Mouse (Mus musculus) gastrocnemius, adult 18-20 months (tissue): Measurements from ENCODE around the gene 1700016C15Rik. TPM values are rescaled to one million over a fixed set of nuclear protein-coding genes. Genes with fewer than 3 reads are reported as not detected.

Experiments
- DNase-seq: peaks from one replicate; pipeline ENCODE4 v3.0.0; 2021; ENCODE audit warnings: low spot score
- long read RNA-seq, 2 experiments: library from polyadenylated mRNA; stranded (forward); transcript quantifications; one replicate each; pipeline ENCODE4 v2.0.0; 2021
- total RNA-seq, 2 experiments: library from RNA; stranded (reverse); gene quantifications; 2 replicates each; pipeline ENCODE4 v1.2.3; 2021

1700016C15Rik gene
- under 1 TPM in 1 of 2 experiments, not detected in 1; 0.32 TPM for total RNA-seq
- long read RNA-seq, experiment 1, result 0 reads
- long read RNA-seq, experiment 2, result 0 reads

DNA sequence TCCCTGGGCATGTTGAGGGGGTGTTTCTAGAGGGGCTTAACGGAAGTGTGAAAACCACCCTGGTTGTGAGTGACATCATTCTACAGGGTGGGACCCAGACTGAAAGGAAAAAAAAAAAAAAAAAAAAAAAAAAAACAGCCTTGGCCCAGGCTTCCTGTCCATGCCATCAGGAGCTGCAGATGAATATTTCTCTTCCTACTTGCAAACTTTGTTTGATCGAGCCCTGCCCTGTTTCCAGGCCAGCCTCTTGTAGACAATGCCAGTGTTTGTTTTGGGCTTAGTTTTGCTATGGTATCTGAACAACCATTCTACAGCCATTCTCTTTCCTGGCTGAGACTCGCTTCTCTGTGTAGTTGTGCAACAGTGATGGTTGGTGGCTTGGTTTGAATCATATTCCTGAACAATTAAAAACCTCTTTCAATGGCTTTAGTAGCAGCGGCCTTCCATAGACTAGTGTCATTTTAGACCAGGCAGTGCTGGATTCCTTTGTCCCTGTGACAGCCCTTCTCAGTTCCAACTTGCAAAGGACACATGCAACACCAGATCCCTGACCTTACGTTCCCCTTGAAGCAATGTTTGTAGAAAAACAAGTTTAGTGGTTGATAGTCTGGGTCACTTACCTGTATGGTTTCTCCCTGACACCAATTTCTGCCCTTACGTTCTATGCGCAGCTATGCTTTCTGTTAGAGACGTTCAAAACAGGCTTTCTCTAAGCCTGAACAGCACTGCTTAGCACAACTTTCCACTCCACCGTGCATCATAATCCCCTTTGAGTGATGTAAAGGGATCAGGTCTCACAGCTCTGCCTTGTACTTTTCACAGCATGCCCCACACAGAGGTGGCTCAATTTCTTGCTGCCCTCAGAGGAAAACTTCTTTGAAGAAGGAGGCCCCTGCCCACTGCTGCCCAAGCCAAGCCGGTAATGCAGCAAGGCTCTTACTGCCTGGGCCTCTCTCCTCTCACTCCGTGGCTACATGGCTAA, at the start of gene 1700016C15Rik:
1700016C15Rik (plus strand) TSS at position 772 of the 982 bp plus-strand sequence.
- DNase-seq, result no peak

DNA sequence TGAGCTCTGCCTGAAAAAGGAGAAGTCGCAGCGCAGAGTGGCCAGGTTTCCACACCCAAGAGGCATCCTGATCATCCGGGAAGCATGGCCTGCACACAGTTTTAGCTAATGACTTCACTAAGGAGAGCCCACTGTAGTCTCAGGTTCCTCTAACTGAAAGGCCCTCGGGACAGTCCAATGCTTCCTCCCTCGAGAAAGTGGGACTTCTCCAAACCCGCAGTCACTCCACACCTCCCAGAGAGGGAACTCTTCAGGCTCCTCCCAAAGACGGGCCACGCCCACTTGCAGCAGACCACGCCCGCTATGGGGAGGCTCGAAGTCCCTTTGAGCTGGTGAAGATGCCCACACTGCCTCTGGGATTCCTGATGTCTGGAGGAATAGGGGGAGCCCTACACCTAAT, 48.4 kb upstream of the 1700016C15Rik start:
- no peak for DNase-seq

DNA sequence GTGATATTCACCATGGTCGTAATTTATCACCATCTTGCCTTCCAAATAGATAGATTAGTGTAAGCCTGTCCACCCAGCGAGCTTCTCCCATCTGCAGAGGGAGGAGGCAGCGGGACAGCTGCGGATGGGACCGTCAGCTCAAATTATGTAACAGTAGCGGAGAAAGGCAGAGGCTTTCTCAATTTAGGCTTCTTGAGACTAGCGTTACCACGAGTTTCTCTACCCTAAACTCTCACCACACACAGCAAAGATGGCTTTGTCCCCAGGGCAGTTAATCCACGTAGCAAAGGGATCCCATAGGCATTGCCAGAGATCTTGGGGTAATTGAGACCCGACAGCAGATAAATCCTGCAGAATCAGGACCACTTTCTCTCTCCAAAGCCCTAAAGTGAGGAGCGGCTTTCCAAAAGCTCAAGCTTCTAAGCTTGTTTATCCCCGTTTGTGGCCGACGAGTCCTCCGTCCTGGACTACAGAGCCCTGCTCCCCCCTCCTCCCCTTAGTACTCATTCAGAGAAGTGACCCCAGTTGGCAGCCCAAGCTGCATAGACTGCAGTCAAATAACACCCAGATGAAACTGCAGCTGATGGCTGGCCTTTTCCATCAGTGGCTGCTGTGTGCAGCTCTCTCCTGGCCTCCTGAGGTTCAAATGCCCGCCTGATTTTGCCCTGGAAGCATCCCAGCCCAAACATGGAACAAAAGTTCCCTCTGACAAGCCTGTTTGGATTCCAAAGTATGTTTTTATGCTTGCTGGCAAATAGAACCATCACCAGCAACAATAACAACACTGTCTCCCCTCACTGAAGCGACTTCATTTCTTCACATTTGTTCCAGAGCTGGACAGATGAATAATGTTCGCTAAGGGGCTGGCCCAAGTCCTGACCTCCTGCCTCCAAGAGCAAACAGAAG, 45.4 kb upstream of the 1700016C15Rik start:
- no peak for DNase-seq

DNA sequence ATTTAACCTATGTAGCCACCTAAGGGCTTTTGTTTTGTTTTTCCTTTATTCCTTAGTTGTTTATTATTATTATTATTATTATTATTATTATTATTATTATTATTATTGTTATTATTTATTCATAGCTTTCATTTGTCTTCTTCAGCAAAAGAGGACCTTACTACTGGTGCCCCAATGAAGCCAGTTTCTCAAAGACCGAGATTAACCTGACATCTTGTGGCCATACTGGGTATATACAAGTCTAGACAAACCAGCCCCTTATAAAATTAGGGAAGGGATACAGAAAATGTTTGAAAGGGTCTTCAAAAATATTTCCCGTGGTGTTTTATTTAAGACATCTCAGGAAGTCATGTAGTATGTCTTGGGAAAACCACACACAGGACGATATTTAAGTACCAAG, 44.7 kb upstream of the 1700016C15Rik start:
- peak; percentile 45 for DNase-seq

DNA sequence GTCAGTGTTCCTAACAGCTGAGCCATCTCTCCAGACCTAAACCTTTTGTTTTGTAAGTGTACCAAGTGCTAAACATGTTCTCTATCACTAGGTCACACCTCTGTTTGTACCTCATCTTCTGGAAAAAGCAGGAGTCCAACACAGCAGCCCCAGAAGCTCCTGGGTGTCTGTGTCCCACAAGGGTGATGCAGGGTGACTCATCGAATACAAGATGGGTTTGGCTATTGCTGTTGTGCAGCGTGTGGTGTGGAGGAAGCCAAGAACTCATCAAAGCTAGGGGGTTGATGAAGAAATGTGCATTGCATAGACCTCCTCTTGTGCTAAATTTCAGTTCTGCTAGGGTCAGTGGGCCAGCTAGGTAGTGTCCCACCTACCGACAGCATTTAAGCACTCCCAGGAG, 43.5 kb upstream of the 1700016C15Rik start:
- DNase-seq, result no peak

DNA sequence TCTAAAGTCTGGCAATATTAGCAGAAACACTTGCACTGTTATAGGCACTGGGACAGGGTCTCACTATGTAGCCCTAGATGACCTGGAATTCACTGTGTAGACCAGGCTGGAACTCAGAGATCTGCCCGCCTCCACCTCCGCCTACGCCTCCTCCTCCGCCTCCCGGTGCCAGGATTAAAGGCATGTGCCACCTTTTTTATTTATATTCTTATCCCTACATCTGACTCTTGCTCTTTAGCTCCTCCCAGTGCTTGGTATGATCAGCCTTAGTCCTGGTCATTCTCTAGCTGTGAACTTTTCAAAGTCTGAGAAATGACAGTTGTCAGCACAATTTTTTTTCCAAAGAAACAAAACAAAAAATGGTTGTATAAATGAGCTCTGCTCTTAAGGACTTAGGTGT, 42.6 kb upstream of the 1700016C15Rik start:
- peak; percentile 23 for DNase-seq

DNA sequence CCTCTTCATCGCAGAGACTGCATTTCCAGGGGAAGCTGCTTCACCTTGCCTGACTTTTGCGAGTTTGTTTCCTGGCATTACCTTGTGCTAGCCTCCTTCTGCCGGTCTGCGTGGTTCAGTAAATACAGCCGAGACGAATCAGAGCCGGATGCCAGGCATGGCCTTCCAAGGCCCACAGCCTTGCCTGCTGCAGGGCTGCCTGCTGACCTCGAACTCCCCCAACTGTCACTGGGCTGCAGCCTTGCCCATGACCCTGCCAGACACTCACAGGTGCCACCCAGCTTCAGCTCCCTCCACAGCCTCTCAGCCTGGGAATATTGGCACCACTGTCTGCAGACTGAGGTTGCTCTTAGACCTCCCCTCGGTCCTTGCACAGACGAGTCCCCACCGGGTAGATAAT, 37.1 kb upstream of the 1700016C15Rik start:
- no peak for DNase-seq

DNA sequence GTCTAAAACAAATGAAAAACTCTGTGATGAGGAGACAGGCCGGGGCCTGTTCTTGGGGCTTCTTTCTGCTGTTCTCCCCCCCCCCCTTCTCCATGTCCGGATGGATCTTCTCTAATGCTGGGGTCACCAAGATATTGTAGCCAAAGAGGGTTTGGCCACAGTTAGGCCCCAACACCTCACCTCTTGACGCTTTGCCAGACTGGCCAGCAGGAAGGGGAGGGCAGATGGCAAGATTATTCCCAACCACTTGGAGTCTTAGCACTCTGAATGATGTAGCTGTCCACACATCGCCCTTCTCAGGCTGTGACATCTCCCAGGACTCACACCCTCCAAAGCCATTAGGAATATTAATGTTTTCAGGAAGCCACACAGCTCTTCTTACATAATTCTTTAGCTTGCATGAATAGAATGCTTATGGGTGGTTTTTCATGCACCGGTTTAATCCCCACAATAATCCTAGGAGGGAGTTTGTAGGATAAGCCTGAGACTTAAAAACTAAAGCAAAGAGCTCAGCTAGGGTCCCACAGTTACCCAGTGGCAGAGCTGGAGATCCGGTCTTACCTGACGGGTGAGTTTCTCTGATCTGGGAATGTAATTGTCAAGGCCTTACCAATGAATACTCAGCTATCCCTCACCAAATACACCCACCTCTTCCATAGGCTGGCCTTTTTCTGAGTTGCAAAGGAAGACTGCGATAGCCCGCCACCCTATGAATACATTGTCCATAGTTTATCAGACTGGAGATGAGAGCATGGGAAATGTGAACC, 35.9 kb upstream of the 1700016C15Rik start:
- no peak for DNase-seq

DNA sequence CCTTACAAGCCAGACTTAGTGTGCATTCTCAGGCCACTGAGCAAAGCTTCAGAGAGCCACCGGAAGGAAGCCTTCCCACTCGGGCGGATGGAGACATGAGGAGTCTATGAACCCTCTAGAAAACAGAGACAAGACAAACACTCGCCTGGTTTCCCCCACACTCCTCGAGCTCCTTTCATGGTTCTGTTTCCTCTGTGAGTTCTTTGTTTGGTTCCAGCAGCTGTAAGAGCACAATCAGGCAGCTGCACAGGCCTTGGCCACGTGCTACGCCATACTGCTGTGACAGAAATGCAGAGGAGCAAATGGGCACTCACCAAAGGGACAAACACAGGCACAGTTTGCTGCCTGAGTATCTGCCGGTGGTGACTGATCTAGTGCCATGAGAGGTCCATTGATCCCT, 29.1 kb upstream of the 1700016C15Rik start:
- no peak for DNase-seq

DNA sequence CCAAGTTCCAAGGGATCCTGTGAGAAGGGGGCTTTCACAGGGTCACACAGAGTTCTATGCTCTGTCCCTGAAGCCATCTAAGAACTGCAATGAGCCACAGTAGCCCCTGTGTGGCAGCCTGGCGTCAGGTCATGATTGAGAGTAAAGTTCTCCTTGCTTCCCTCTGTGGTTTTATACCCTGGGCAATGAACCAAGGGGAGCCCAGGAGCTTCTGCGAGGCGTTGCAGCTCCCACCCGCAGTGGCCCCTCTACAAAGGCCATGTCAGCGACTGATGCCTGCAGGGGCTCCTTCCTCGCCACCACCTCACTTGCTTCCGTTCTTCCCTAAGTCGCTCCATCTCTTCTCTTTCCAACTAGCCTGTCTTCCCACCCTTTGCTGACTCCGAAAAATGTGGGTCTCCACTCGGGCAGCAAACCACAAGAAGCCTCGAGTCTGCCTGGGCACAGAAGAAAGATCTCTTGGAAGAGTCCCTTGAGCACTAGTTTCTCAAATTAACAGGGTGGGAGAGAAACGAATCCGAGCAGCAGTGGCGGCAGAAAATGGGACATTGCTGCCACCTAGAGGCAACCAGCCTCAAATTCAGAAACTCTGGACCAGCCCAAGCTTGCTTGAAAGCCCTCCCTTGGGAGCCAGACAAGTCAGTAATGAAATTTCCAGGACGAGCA, 27.0 kb upstream of the 1700016C15Rik start:
- peak; percentile 82 for DNase-seq

DNA sequence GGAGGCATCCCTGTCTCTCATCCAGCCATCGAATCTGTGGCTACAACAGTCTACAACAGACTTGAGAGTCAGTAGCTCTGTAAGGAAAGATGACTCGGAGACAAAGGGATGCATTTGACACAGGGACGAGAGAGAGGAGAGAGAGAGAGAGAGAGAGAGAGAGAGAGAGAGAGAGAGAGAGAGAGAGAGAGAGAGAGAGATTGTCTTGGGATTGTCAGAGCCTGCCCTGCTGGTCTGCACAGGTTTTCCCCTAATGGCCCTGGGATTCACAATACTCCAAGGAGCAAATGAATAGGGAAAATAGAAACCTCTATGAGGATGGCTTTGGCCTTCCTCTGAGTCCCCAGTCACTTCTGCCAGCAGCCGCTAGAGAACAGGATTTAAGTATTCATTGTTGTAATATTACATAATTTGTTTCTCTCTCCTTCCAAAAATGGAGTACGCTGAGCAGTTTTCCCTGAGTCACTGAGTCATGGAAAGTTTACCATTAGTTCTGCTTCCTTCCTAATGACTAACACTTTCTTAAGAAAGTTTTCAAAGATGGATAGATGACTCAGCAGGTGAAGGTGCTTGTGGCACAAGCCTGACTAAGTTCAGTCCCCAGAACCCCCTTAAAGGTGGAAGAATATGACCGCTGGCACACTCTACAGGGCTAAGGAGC, 26.3 kb upstream of the 1700016C15Rik start:
- DNase-seq, result no peak

DNA sequence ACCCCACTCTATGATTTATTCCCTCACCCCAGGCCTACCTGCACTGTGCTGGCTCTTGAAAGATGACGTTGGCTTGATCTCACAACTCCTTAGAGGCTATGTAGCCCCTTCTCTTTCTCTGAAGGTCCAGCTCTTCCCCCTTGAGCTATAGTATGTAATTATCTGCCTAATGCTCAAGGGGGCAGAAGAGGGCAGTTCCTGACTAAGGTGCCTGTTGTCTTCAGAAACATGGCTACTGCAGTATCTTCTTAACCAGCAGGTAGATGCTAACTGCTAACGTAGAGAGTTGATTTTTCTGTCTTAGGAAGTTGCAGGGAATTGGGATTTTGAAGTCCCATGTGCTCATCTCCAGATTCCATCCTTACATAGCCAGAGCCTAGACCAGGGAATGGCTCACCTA, 24.4 kb upstream of the 1700016C15Rik start:
- DNase-seq, result no peak

DNA sequence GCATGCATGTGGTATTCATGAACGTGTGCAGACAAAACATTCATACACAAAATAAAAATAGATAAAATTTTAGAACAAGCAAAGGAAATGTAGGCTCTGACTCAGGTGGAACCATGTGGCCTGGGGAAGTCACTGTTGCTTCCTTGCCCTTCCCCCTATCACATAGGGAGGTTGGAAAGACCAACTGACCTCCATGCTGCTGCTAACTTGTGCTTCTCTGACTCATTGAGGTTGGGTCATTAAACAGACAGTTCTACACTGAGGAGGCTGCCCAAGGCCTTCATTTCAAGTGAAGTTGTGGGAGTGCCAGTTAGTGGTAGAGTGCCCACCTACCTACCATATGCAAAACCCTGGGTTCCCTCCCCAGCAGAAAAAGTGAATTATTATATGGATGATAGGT, 22.0 kb upstream of the 1700016C15Rik start:
- DNase-seq, result no peak

DNA sequence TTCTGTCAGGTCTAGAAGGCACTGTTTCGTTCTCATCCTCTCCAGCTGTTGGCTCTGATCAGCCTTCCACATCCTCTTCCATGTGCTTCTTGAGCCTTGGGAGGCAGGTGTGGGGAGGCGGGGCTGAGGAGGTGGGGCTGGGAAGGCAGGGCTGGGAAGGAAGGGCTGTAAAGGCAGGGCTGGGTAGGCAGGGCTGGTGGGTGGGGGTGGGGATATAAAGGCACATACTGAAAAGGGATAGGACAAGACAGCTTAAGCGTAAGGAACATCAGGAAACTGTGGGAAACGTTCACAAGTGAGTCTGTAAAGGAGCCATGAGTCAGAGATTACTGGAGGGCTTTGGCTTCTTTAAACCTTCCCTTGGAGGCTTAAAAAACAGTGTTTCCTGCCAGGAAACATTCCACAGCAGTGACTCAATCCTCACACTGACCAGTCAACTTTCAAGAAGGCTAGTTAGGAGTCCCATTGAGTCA, 21.0 kb upstream of the 1700016C15Rik start:
- DNase-seq, result peak; percentile 56

DNA sequence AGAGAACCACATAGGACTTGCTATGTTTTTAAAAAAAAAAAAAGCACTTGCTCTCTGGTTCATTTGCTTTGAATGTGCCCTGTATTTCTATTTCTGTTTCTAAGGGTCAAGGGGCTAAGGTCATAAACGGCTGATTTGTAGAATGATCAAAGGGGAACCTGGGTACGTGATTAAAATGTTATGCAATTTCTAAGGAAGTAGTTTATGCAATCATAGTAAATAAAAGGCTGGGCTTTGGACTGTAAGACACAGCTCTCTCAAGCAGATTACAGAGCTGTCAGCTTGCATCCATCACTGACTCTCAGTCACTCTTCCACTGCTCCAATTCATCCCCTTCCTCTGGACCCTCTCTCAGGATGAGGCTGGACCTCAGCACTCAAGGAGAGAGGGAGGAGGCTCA, 18.6 kb upstream of the 1700016C15Rik start:
- DNase-seq, result no peak

DNA sequence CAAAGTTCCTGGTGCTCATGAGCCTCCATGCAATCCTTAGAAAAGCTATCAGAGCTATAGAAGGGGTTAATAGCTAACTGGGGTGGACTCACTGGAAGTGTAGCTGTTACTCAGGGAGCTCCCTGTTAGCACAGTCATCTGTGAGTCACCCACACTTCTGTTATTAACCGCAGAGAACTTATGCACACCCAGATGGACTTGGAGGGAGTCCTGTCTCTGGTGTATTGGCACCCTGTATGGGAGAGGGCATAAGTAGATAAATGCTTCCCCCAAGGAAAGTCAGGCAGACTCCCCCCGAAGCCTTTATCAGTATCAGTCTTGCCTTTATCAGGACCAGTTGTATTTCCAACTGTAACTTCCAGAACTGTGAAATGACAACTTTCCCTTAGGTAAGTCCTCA, 18.2 kb upstream of the 1700016C15Rik start:
- DNase-seq, result no peak

DNA sequence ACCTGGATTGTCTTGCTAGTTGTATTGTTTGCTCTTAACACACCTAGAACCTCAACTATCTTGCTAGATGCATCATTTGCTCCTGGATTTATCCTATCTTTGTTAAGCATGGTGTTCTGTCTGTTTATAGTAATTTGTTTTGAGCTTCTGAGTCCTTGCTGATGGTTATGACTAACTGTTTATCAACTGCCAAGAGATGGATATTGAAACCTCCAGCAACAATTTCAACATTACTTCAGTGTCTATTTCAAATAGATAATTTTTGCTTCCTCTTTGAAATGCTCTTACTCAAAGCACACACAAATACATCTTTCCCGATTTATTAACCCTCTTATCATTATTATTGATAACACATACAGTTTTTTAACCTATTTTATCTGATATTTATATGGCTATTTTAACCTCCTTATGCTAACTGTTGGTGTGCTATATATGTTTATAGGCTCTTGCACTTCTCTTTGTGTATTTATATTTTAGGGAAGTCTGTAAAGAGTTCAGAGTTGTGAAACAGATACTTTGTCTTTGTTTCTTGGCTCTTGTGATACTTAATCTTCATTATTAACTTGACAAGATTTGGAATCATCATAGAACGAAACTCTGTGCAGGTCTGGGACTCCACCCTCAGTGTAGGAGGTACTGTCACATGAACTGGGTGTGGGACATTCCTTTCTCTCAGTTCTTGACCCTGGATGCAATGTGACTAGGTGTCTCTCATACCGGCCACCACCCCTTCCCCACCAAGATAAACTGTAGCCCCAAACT, 15.8 kb upstream of the 1700016C15Rik start:
- no peak for DNase-seq

DNA sequence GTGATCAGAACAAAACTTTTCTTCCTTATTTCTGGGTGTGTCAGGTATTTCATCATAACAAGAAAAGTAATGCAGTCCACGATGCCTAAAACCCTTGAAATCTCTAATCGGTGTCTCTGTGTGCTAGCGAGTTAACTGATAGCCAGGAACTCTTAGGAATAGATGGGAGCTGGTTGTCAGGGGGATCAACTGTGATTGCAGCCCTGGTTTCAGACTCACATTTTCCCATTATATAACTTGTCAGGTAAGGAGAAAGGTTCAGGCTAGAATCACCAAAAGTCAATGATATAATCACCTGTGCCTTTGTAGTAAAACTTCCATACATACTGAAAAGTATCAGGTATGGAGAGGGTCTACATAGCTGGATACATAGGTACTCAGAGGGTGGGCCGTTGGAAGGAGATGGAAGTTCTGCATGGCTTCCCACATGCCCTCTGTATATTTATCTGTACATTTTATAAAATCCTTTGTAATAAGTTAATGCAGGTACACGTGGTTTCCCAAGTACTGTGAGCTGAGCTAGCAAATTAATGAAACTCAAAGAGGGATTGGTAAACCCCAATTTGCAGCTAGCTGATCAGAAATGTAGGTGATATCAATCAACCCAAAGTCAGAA, 15.1 kb upstream of the 1700016C15Rik start:
- no peak for DNase-seq

DNA sequence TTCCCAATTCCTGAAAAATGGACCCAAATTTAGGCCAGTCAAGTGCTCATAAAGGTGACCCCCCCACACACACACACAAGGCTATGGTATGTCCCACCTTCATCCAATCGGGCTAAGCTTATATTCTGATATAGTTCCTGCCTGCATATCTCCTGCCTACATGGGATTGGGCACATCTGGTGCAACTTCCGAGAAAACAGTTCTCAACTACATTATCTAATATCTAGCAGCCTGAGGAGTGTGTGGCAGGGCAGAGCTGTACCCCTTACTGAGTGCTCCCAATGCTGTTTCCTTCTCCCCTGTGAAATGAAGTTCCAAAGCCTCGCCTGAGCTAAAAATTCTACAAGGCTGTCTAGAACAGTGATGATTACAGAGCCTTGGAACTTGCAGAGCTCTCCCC, 13.2 kb upstream of the 1700016C15Rik start:
- DNase-seq, result no peak
